Mouse (Mus musculus) limb, embryonic 11.5 days (tissue): Measurements from ENCODE around the gene Zfp3. TPM values are rescaled to one million over a fixed set of nuclear protein-coding genes. Genes with fewer than 3 reads are reported as not detected.

Experiments used
- ATAC-seq: fragments of 200-750 bp; cut with Nextera tagmentation; 2 replicates; pipeline ENCODE4 v1.8.0; 2017; ENCODE audit warnings: low read depth; ENCODE audit not compliant: insufficient number of reproducible peaks, low FRiP score, low TSS enrichment
- DNase-seq: peaks from one replicate; pipeline ENCODE4 v3.0.0-alpha.2; 2015; ENCODE audit warnings: low spot score
- H3K27ac ChIP-seq: fragments of 300-500 bp; sonication (generic); replicated peaks from 2 replicates; pipeline ENCODE4 v1.5.1; 2014; ENCODE audit warnings: low read depth, mild to moderate bottlenecking, low read length
- H3K27me3 ChIP-seq: fragments of 300-500 bp; sonication (generic); 2 replicates; pipeline ENCODE4 v1.6.1; 2014; ENCODE audit warnings: mild to moderate bottlenecking, low read length, mixed read lengths; ENCODE audit not compliant: control insufficient read depth, insufficient read depth
- H3K36me3 ChIP-seq: fragments of 300-500 bp; sonication (generic); 2 replicates; pipeline ENCODE4 v1.6.1; 2014; ENCODE audit warnings: mild to moderate bottlenecking, low read length, moderate library complexity, mixed read lengths; ENCODE audit not compliant: control insufficient read depth, insufficient read depth
- H3K4me1 ChIP-seq: fragments of 300-500 bp; sonication (generic); 2 replicates; pipeline ENCODE4 v1.6.1; 2014; ENCODE audit warnings: low read length, mixed read lengths; ENCODE audit not compliant: control insufficient read depth, insufficient read depth
- H3K4me2 ChIP-seq: fragments of 300-500 bp; sonication (generic); 2 replicates; pipeline ENCODE4 v1.6.1; 2014; ENCODE audit warnings: low read depth, mild to moderate bottlenecking, moderate library complexity; ENCODE audit not compliant: severe bottlenecking
- H3K4me3 ChIP-seq: fragments of 300-500 bp; sonication (generic); 2 replicates; pipeline ENCODE4 v1.5.1; 2014; ENCODE audit warnings: low read depth, low read length
- H3K9ac ChIP-seq: fragments of 300-500 bp; sonication (generic); 2 replicates; pipeline ENCODE4 v1.6.1; 2014; ENCODE audit warnings: mild to moderate bottlenecking, low read length
- H3K9me3 ChIP-seq: fragments of 300-500 bp; sonication (generic); 2 replicates; pipeline ENCODE4 v1.6.1; 2016; ENCODE audit warnings: low read length; ENCODE audit not compliant: control insufficient read depth
- WGBS: fragments of 180-500 bp; shearing (Covaris S2); extraction: QIAGEN DNeasy Blood & Tissue Kit; methylation state at CpG from one replicate; pipeline ENCODE4 v1.1.7; 2014; 5-methylcytosine and 5-hydroxymethylcytosine counted together
- polyA plus RNA-seq: library from polyadenylated mRNA; unstranded; fragments of >200 nt; fragmentation: Nextera tagmentation; extraction: Ambion mirVana; gene quantifications from 2 replicates; pipeline ENCODE4 v1.2.1, GENCODE M21; 2014

The Zfp3 gene
- polyA plus RNA-seq, 1 experiment from 2014 or later: 5.8 TPM

DNA sequence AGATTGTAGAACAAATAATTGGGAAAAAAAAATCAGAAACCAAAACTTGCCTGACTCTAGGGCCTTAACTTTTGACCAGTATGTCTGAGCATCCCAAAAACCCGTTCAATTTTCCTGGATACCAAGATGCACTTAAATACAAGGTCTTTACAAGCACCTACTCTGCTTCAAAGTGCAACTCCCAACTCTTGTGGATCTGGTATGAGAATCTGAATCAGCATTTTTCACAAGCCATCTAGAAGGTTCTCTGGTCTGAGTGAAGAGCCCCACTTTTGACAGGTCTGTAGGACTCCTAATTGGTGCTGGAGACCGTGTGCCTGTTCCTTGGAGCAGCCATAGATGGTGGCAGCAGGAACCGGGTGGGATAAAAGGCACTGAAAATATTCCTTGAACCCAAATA is 40.4 kb downstream of the Zfp3 start:
- Histone ChIP-seq H3K4me3 (no peak overlapping the region), H3K27ac (no peak overlapping the region), H3K9me3 (no peaks in the 10 kb centered on the region), H3K4me2 (no peak overlapping the region), H3K4me1 (no peaks in the 10 kb centered on the region), H3K27me3 (no peaks in the 10 kb centered on the region), H3K9ac (no peak overlapping the region), H3K36me3 (no peaks in the 10 kb centered on the region)
- DNase-seq (no peak), ATAC-seq (no peak)
- WGBS: 77% methylated on average over 3 of the region's 3 CpGs

GRCm38 (mm10) chr11:70805641-70806175 is 41.7 kb downstream of the Zfp3 start:
- no peaks in the 10 kb centered on the region for H3K4me1 ChIP-seq
- H3K4me3 ChIP-seq: no peak overlapping the region
- no peak for DNase-seq
- no peak overlapping the region for H3K9ac ChIP-seq
- WGBS: 83% methylated on average over 8 of the region's 8 CpGs
- no peaks in the 10 kb centered on the region for H3K36me3 ChIP-seq
- no peaks in the 10 kb centered on the region for H3K27me3 ChIP-seq
- no peaks in the 10 kb centered on the region for H3K9me3 ChIP-seq
- H3K4me2 ChIP-seq: no peak overlapping the region
- no peak overlapping the region for H3K27ac ChIP-seq
- ATAC-seq: no peak

GRCm38 (mm10) chr11:70806697-70807096 is 42.7 kb downstream of the Zfp3 start:
- ATAC-seq: no peak
- Histone ChIP-seq H3K4me3 (no peak overlapping the region), H3K4me1 (no peaks in the 10 kb centered on the region), H3K4me2 (no peak overlapping the region), H3K9ac (no peak overlapping the region), H3K9me3 (no peaks in the 10 kb centered on the region), H3K27me3 (no peaks in the 10 kb centered on the region), H3K36me3 (no peaks in the 10 kb centered on the region), H3K27ac (no peak overlapping the region)
- DNase-seq: no peak
- WGBS: 89% methylated on average over 4 of the region's 4 CpGs

GRCm38 (mm10) chr11:70807630-70808029 is 43.6 kb downstream of the Zfp3 start:
- H3K4me1 ChIP-seq: no peaks in the 10 kb centered on the region
- DNase-seq (no peak), ATAC-seq (no peak)
- no peaks in the 10 kb centered on the region for H3K27me3 ChIP-seq
- H3K9me3 ChIP-seq: no peaks in the 10 kb centered on the region
- no peak overlapping the region for H3K4me3 ChIP-seq
- 83% methylated on average over 4 of the region's 4 CpGs for WGBS
- H3K27ac ChIP-seq: no peak overlapping the region
- H3K9ac ChIP-seq: no peak overlapping the region
- no peaks in the 10 kb centered on the region for H3K36me3 ChIP-seq
- no peak overlapping the region for H3K4me2 ChIP-seq

DNA sequence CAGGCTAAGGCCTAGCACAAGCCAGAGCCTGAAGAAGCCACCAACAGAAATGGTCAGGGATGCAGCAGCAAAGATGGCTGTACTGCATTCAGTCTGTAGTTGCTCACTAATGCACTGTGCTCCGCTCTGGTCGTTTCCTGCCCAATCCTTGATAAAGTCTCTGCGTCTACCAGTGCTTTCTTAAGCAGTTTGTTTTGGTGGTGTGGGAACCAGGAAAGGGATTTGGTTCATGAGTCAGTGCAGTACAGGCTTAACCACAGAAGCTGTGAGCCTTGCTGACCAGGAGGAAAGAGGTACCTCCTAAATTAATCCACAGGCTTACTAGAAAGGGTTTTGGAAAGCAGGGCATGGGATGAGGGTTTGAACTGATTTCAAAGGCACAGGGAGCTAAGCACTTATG is 44.1 kb downstream of the Zfp3 start:
- ATAC-seq (no peak), DNase-seq (no peak)
- Histone ChIP-seq H3K4me3 (no peak overlapping the region), H3K4me2 (no peak overlapping the region), H3K9me3 (no peaks in the 10 kb centered on the region), H3K27ac (no peak overlapping the region), H3K27me3 (no peaks in the 10 kb centered on the region), H3K36me3 (no peaks in the 10 kb centered on the region), H3K4me1 (no peaks in the 10 kb centered on the region), H3K9ac (no peak overlapping the region)
- 79% methylated on average over 3 of the region's 3 CpGs for WGBS

- no peak overlapping the region for H3K4me2 ChIP-seq
- 25% methylated on average over 1 of the region's 1 CpGs for WGBS
- H3K4me3 ChIP-seq: no peak overlapping the region
- no peaks in the 10 kb centered on the region for H3K27me3 ChIP-seq
- DNase-seq: no peak
- no peak overlapping the region for H3K27ac ChIP-seq
- H3K9me3 ChIP-seq: no peaks in the 10 kb centered on the region
- H3K9ac ChIP-seq: no peak overlapping the region
- H3K36me3 ChIP-seq: no peaks in the 10 kb centered on the region
- no peaks in the 10 kb centered on the region for H3K4me1 ChIP-seq
- no peak for ATAC-seq
Observed at GRCm38 (mm10) chr11:70809011-70809410, 45.0 kb downstream of the Zfp3 start.

DNA sequence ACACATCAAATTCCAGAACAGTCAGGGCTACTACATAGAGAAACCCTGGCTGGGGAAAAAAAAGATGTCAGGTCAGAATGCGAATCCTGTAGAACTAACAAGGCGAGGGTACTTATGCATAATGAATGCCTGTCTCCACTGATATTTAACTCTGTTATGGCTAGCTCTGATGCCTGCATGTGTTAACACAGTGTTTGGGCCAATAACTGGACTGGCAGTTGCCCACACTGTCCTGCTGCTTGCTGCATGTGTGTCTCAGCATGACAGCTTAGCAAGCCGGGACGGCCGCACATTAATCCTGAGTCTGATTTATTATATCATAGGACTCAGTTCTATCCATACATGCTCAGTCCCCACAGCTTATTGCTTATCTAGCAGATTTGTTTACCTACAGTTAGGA is 47.0 kb downstream of the Zfp3 start:
- no peak overlapping the region for H3K4me3 ChIP-seq
- DNase-seq (no peak), ATAC-seq (no peak)
- H3K9me3 ChIP-seq: no peaks in the 10 kb centered on the region
- no peaks in the 10 kb centered on the region for H3K27me3 ChIP-seq
- H3K4me1 ChIP-seq: no peaks in the 10 kb centered on the region
- no peak overlapping the region for H3K9ac ChIP-seq
- 88% methylated on average over 5 of the region's 5 CpGs for WGBS
- H3K4me2 ChIP-seq: no peak overlapping the region
- no peaks in the 10 kb centered on the region for H3K36me3 ChIP-seq
- H3K27ac ChIP-seq: no peak overlapping the region

- Histone ChIP-seq H3K27me3 (no peaks in the 10 kb centered on the region), H3K4me1 (no peaks in the 10 kb centered on the region), H3K4me2 (no peak overlapping the region), H3K4me3 (no peak overlapping the region), H3K9me3 (no peaks in the 10 kb centered on the region), H3K9ac (no peak overlapping the region), H3K36me3 (no peaks in the 10 kb centered on the region), H3K27ac (no peak overlapping the region)
- no peak for DNase-seq
- 78% methylated on average over 13 of the region's 13 CpGs for WGBS
- no peak for ATAC-seq
Observed at GRCm38 (mm10) chr11:70811471-70812240, 47.6 kb downstream of the Zfp3 start.

- H3K36me3 ChIP-seq: no peaks in the 10 kb centered on the region
- no peaks in the 10 kb centered on the region for H3K4me1 ChIP-seq
- no peak for DNase-seq
- no peak within 1 kb of the TSS for H3K9ac ChIP-seq
- no peaks in the 10 kb centered on the region for H3K9me3 ChIP-seq
- H3K27me3 ChIP-seq: no peaks in the 10 kb centered on the region
- ATAC-seq: no peak
- WGBS: 85% methylated on average over 7 of the region's 7 CpGs
- no peak within 1 kb of the TSS for H3K4me3 ChIP-seq
- no peak within 1 kb of the TSS for H3K4me2 ChIP-seq
- no peak within 1 kb of the TSS for H3K27ac ChIP-seq
Observed at GRCm38 (mm10) chr11:70812365-70812764, 48.4 kb downstream of the Zfp3 start, which contains the start of gene Scimp. Gene Scimp (minus strand): TSS chr11:70812586.
